Mouse (Mus musculus) small intestine, adult 10 weeks (tissue): ENCODE measurements around the gene Gm38119. TPM values are rescaled to one million over a fixed set of nuclear protein-coding genes. Genes with fewer than 3 reads are reported as not detected.

Experiments
- polyA plus RNA-seq: library from polyadenylated mRNA; stranded (reverse); fragments of 350-450 nt; fragmentation: Illumina TruSeq; extraction: RNeasy Lipid Tissue Mini Kit (QIAGEN cat#74804); gene quantifications from one replicate; pipeline ENCODE4 v1.2.3, GENCODE M21; 2014; ENCODE audit warnings: low replicate concordance

Gm38119 gene
- not detected for polyA plus RNA-seq

GRCm38 (mm10) chr3:92738996-92739395, at the start of gene Gm38119:
Gm38119 (minus strand) TSS chr3:92739096.

GRCm38 (mm10) chr3:92778799-92779198, 39.9 kb upstream of the Gm38119 start, which contains the start of gene Lce1i:
Lce1i (minus strand) TSS chr3:92778899.

GRCm38 (mm10) chr3:92764965-92765364, 26.1 kb upstream of the Gm38119 start, which contains the start of gene Lce1h:
Lce1h (minus strand) TSS chr3:92765065.

GRCm38 (mm10) chr3:92752238-92752637, 13.3 kb upstream of the Gm38119 start, which contains the start of gene Lce1g:
Lce1g (minus strand) TSS chr3:92752338.

GRCm38 (mm10) chr3:92720250-92720649, 18.6 kb downstream of the Gm38119 start, which contains the start of gene Lce1f:
Lce1f (minus strand) TSS chr3:92720350.

GRCm38 (mm10) chr3:92708974-92709373, 29.9 kb downstream of the Gm38119 start, which contains the start of gene Lce1e:
Lce1e (minus strand) TSS chr3:92709074.

Other genes with a start within 250 kb of the Gm38119 start
- gene Sprr4, start 238.6 kb downstream of the Gm38119 start, polyA plus RNA-seq = not detected
- gene 2310046K23Rik, start 204.6 kb downstream of the Gm38119 start, polyA plus RNA-seq = not detected
- gene Ivl, start 165.4 kb downstream of the Gm38119 start, polyA plus RNA-seq = not detected
- 0.93 TPM for gene Smcp, start 150.1 kb downstream of the Gm38119 start, polyA plus RNA-seq
- not detected for gene 2210017I01Rik, start 131.6 kb downstream of the Gm38119 start, polyA plus RNA-seq
- not detected for gene Lce6a, start 117.4 kb downstream of the Gm38119 start, polyA plus RNA-seq
- gene Lce1a1, start 90.8 kb downstream of the Gm38119 start, polyA plus RNA-seq = not detected
- gene Lce1b, start 82.2 kb downstream of the Gm38119 start, polyA plus RNA-seq = not detected
- not detected for gene Lce1a2, start 68.8 kb downstream of the Gm38119 start, polyA plus RNA-seq
- not detected for gene Lce1c, start 59.8 kb downstream of the Gm38119 start, polyA plus RNA-seq
- gene Lce1d, start 51.9 kb downstream of the Gm38119 start, polyA plus RNA-seq = not detected
- not detected for gene Lce1e, start 30.0 kb downstream of the Gm38119 start, polyA plus RNA-seq
- gene Lce1f, start 18.7 kb downstream of the Gm38119 start, polyA plus RNA-seq = not detected
- not detected for gene Lce1g, start 13.2 kb upstream of the Gm38119 start, polyA plus RNA-seq
- gene Lce1h, start 26.0 kb upstream of the Gm38119 start, polyA plus RNA-seq = not detected
- gene Lce1i, start 39.8 kb upstream of the Gm38119 start, polyA plus RNA-seq = not detected
- not detected for gene Lce1j, start 51.4 kb upstream of the Gm38119 start, polyA plus RNA-seq
- not detected for gene Lce1k, start 68.8 kb upstream of the Gm38119 start, polyA plus RNA-seq
- not detected for gene Kprp, start 88.2 kb upstream of the Gm38119 start, polyA plus RNA-seq
- not detected for gene Lce1l, start 112.2 kb upstream of the Gm38119 start, polyA plus RNA-seq
- not detected for gene 2310050C09Rik, start 131.1 kb upstream of the Gm38119 start, polyA plus RNA-seq
- not detected for gene Lce3a, start 187.1 kb upstream of the Gm38119 start, polyA plus RNA-seq
- not detected for gene Lce3b, start 193.9 kb upstream of the Gm38119 start, polyA plus RNA-seq
- gene Lce3c, start 205.4 kb upstream of the Gm38119 start, polyA plus RNA-seq = not detected
- gene Lce3d, start 218.3 kb upstream of the Gm38119 start, polyA plus RNA-seq = not detected
- gene Lce3e, start 228.0 kb upstream of the Gm38119 start, polyA plus RNA-seq = not detected